Mouse (Mus musculus) MEL (cell line): ENCODE measurements around the gene Slc4a10. TPM values are rescaled to one million over a fixed set of nuclear protein-coding genes. Genes with fewer than 3 reads are reported as not detected.

Experiments
- DNase-seq: peaks from one replicate; pipeline ENCODE4 v3.0.0; 2011; ENCODE audit warnings: low read depth, low spot score
- H3K27ac ChIP-seq: 2 replicates; pipeline ENCODE4 v1.5.1; 2012; ENCODE audit warnings: low read depth, mild to moderate bottlenecking, control low read depth, low read length, moderate library complexity; ENCODE audit not compliant: control insufficient read depth
- H3K27me3 ChIP-seq, 2 experiments: fragments of 150-350 bp in 1 of 2; sonication (generic) in 1 of 2; 2 replicates each; pipeline ENCODE4 v1.6.1; 2012; ENCODE audit warnings: low read length in 2 of 2, mild to moderate bottlenecking in 2 of 2, improper control_type of control experiment in 1 of 2, moderate library complexity in 1 of 2; ENCODE audit not compliant: insufficient read depth in 2 of 2, control insufficient read depth in 1 of 2
- H3K36me3 ChIP-seq, 2 experiments: 2 replicates each; pipeline ENCODE4 v1.6.1; 2012 to 2014; ENCODE audit warnings: low read length in 2 of 2, improper control_type of control experiment in 1 of 2, inconsistent platforms in 1 of 2, mild to moderate bottlenecking in 1 of 2; ENCODE audit not compliant: insufficient read depth in 2 of 2, control insufficient read depth in 1 of 2
- H3K4me1 ChIP-seq, 2 experiments: fragments of 150-350 bp in 1 of 2; sonication (generic) in 1 of 2; 2 replicates each; pipeline ENCODE4 v1.6.1; 2012; ENCODE audit warnings: low read length in 2 of 2, improper control_type of control experiment in 1 of 2, mild to moderate bottlenecking in 1 of 2; ENCODE audit not compliant: insufficient read depth in 2 of 2, control insufficient read depth in 1 of 2
- H3K4me3 ChIP-seq, 2 experiments: fragments of 150-350 bp in 1 of 2; sonication (generic) in 1 of 2; 2 replicates each; pipeline ENCODE4 v1.5.1; 2012; ENCODE audit warnings: low read depth in 2 of 2, low read length in 2 of 2, mild to moderate bottlenecking in 2 of 2, moderate library complexity in 2 of 2, control low read depth in 1 of 2, improper control_type of control experiment in 1 of 2; ENCODE audit not compliant: control insufficient read depth in 1 of 2, insufficient read depth in 1 of 2
- H3K79me2 ChIP-seq: 2 replicates; pipeline ENCODE4 v1.6.1; 2012; ENCODE audit warnings: mild to moderate bottlenecking, low read length, moderate library complexity; ENCODE audit not compliant: control insufficient read depth, poor library complexity, insufficient read depth
- H3K9ac ChIP-seq: 2 replicates; pipeline ENCODE4 v1.6.1; 2012; ENCODE audit warnings: low read depth, mild to moderate bottlenecking, control low read depth, low read length, moderate library complexity; ENCODE audit not compliant: control insufficient read depth, poor library complexity, severe bottlenecking
- H3K9me3 ChIP-seq: fragments of 150-350 bp; sonication (generic); replicated peaks from 2 replicates; pipeline ENCODE4 v1.6.1; 2012; ENCODE audit warnings: mild to moderate bottlenecking, low read length, improper control_type of control experiment, moderate library complexity; ENCODE audit not compliant: insufficient read depth
- BHLHE40 ChIP-seq: IDR thresholded peaks from 2 replicates; pipeline ENCODE4 v1.6.1; 2012; ENCODE audit warnings: low read depth, mild to moderate bottlenecking, inconsistent platforms, low read length, improper control_type of control experiment, borderline replicate concordance
- CHD1 ChIP-seq: IDR thresholded peaks from 2 replicates; pipeline ENCODE4 v1.6.1; 2012; ENCODE audit warnings: low read depth, mild to moderate bottlenecking, inconsistent platforms, low read length, improper control_type of control experiment
- CTCF ChIP-seq, 3 experiments: IDR thresholded peaks in 2 of 3; conservative IDR thresholded peaks in 1 of 3; 2 replicates each; pipeline ENCODE4 v1.5.1; 2011 to 2012; ENCODE audit warnings: low read length in 3 of 3, low read depth in 2 of 3, mild to moderate bottlenecking in 2 of 3, improper control_type of control experiment in 1 of 3, inconsistent platforms in 1 of 3, mixed read lengths in 1 of 3, moderate library complexity in 1 of 3; ENCODE audit not compliant: control insufficient read depth in 1 of 3, insufficient read depth in 1 of 3, poor library complexity in 1 of 3, severe bottlenecking in 1 of 3
- ELF1 ChIP-seq: IDR thresholded peaks from 2 replicates; pipeline ENCODE4 v1.6.1; 2014; ENCODE audit warnings: low read depth, mild to moderate bottlenecking, inconsistent platforms, low read length, improper control_type of control experiment, moderate library complexity
- ETS1 ChIP-seq: IDR thresholded peaks from 2 replicates; pipeline ENCODE4 v1.6.1; 2012; ENCODE audit warnings: low read depth, mild to moderate bottlenecking, inconsistent platforms, low read length, improper control_type of control experiment, moderate library complexity
- GATA1 ChIP-seq: IDR thresholded peaks from 2 replicates; pipeline ENCODE4 v1.6.1; 2011; ENCODE audit warnings: low read depth, low read length, improper control_type of control experiment
- HCFC1 ChIP-seq: IDR thresholded peaks from 2 replicates; pipeline ENCODE4 v1.6.1; 2012; ENCODE audit warnings: low read depth, mild to moderate bottlenecking, inconsistent platforms, low read length, improper control_type of control experiment, moderate library complexity
- JUND ChIP-seq: IDR thresholded peaks from 2 replicates; pipeline ENCODE4 v1.6.1; 2011; ENCODE audit warnings: low read depth, mild to moderate bottlenecking, improper control_type of control experiment, low read length
- KAT2A ChIP-seq: conservative IDR thresholded peaks from 2 replicates; pipeline ENCODE4 v1.6.1; 2012; ENCODE audit warnings: low read depth, low read length, improper control_type of control experiment, inconsistent platforms
- MAFK ChIP-seq: IDR thresholded peaks from 2 replicates; pipeline ENCODE4 v1.6.1; 2011; ENCODE audit warnings: low read depth, mild to moderate bottlenecking, low read length, improper control_type of control experiment, borderline replicate concordance
- MEF2A ChIP-seq: IDR thresholded peaks from 2 replicates; pipeline ENCODE4 v1.6.1; 2014; ENCODE audit warnings: low read depth, mild to moderate bottlenecking, inconsistent platforms, low read length, improper control_type of control experiment; ENCODE audit not compliant: poor library complexity, insufficient replicate concordance, severe bottlenecking; ENCODE audit errors: extremely low read depth
- MXI1 ChIP-seq: IDR thresholded peaks from 2 replicates; pipeline ENCODE4 v1.6.1; 2011; ENCODE audit warnings: mild to moderate bottlenecking, low read depth, low read length, improper control_type of control experiment
- MYB ChIP-seq: IDR thresholded peaks from 2 replicates; pipeline ENCODE4 v1.6.1; 2011; ENCODE audit warnings: mild to moderate bottlenecking, low read depth, low read length, improper control_type of control experiment
- NELFE ChIP-seq: IDR thresholded peaks from 2 replicates; pipeline ENCODE4 v1.6.1; 2011; ENCODE audit warnings: low read depth, low read length, improper control_type of control experiment
- NRF1 ChIP-seq: IDR thresholded peaks from 2 replicates; pipeline ENCODE4 v1.6.1; 2014; ENCODE audit warnings: low read depth, mild to moderate bottlenecking, inconsistent platforms, low read length, improper control_type of control experiment, moderate library complexity; ENCODE audit not compliant: poor library complexity, insufficient read depth, severe bottlenecking
- POLR2AphosphoS2 ChIP-seq: IDR thresholded peaks from 2 replicates; pipeline ENCODE4 v1.6.1; 2011; ENCODE audit warnings: low read length, improper control_type of control experiment
- POLR2AphosphoS5 ChIP-seq: IDR thresholded peaks from 2 replicates; pipeline ENCODE4 v1.6.1; 2012; ENCODE audit warnings: low read depth, borderline replicate concordance, mild to moderate bottlenecking, inconsistent platforms, low read length, moderate library complexity, mixed read lengths
- RAD21 ChIP-seq: IDR thresholded peaks from 2 replicates; pipeline ENCODE4 v1.6.1; 2011; ENCODE audit warnings: mild to moderate bottlenecking, low read depth, low read length, improper control_type of control experiment
- SMC3 ChIP-seq: IDR thresholded peaks from 2 replicates; pipeline ENCODE4 v1.6.1; 2011; ENCODE audit warnings: low read depth, low read length, improper control_type of control experiment
- TBP ChIP-seq: IDR thresholded peaks from 2 replicates; pipeline ENCODE4 v1.8.0; 2011; ENCODE audit warnings: low read depth, low read length, improper control_type of control experiment
- TCF12 ChIP-seq: IDR thresholded peaks from 2 replicates; pipeline ENCODE4 v1.6.1; 2014; ENCODE audit warnings: low read depth, mild to moderate bottlenecking, inconsistent platforms, low read length, improper control_type of control experiment, moderate library complexity
- USF1 ChIP-seq: IDR thresholded peaks from 2 replicates; pipeline ENCODE4 v1.6.1; 2014; ENCODE audit warnings: low read depth, mild to moderate bottlenecking, inconsistent platforms, low read length, improper control_type of control experiment, moderate library complexity
- USF2 ChIP-seq, 2 experiments: IDR thresholded peaks; 2 replicates each; pipeline ENCODE4 v1.6.1; 2011 to 2012; ENCODE audit warnings: improper control_type of control experiment in 2 of 2, low read length in 2 of 2, borderline replicate concordance in 1 of 2, inconsistent platforms in 1 of 2, low read depth in 1 of 2, mild to moderate bottlenecking in 1 of 2; ENCODE audit not compliant: insufficient read depth in 1 of 2
- ZC3H11A ChIP-seq: IDR thresholded peaks from 2 replicates; pipeline ENCODE4 v1.6.1; 2012; ENCODE audit warnings: low read depth, mild to moderate bottlenecking, inconsistent platforms, low read length, improper control_type of control experiment
- polyA plus RNA-seq, 2 experiments: library from polyadenylated mRNA; stranded (reverse) in 1 of 2; unstranded in 1 of 2; fragments of >175 nt in 1 of 2; fragments of >200 nt in 1 of 2; gene quantifications; 2 replicates each; pipeline versions ENCODE4 v1.2.1 to v1.2.4; 2012; ENCODE audit warnings: low replicate concordance in 2 of 2, low read depth in 1 of 2; ENCODE audit not compliant: insufficient read length in 2 of 2, insufficient read depth in 1 of 2, missing spikeins in 1 of 2
- total RNA-seq: library from RNA; depleted of rRNA; stranded (reverse); fragments of 300-350 nt; gene quantifications from 2 replicates; pipeline ENCODE4 v1.2.3, GENCODE M21; 2012

The Slc4a10 gene
- total and polyA plus RNA-seq, 3 experiments = 0.08 TPM; not detected in 2

DNA sequence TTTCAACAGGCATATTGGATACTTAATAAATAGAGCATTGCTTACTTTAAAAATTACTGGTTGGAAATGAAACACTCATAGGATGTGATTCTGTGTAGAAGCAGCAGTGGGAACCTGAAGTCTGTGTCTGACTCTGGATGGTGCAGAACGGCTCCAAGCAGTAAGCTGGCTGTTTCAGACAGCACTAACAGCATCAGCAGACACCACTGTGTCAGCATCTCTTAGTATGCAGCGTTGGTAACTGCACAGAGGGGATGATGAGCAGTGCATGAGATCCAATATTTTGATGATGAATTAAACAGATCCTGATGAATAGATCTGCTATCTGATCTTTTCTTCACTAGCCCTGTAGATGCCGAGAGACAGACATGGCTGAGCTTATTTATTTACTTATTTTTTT lies 101.4 kb downstream of the Slc4a10 start:
- no peaks in the 10 kb centered on the region for H3K36me3 ChIP-seq
- no peak overlapping the region for H3K4me3 ChIP-seq
- DNase-seq = no peak
- no peaks in the 10 kb centered on the region for H3K9me3 ChIP-seq
- no peaks in the 10 kb centered on the region; a peak in 1 of 4 replicates for H3K27me3 ChIP-seq
- TF ChIP-seq NRF1 = no peak
- TF ChIP-seq BHLHE40 = no peak
- no peak for TF ChIP-seq GATA1
- TF ChIP-seq KAT2A = no peak
- TF ChIP-seq ELF1 = no peak
- TF ChIP-seq CTCF (IDR thresholded peaks at IDR 0.05 in 2 of 3, conservative IDR thresholded peaks at IDR 0.05 in 1 of 3; ENCODE audit: control insufficient read depth in 1 of 3, insufficient read depth in 1 of 3, low read depth in 2 of 3, low read length in 3 of 3, poor library complexity in 1 of 3, severe bottlenecking in 1 of 3) = no peak
- TF ChIP-seq TBP = no peak
- no peak for TF ChIP-seq CHD1
- TF ChIP-seq USF1 = no peak
- no peak for TF ChIP-seq MEF2A
- no peak for TF ChIP-seq RAD21
- no peak for TF ChIP-seq USF2 (IDR thresholded peaks at IDR 0.05; ENCODE audit: borderline replicate concordance in 1 of 2, insufficient read depth in 1 of 2, low read depth in 1 of 2, low read length in 2 of 2)
- TF ChIP-seq MYB = no peak
- no peak for TF ChIP-seq MAFK
- H3K27ac ChIP-seq = no peak overlapping the region
- no peaks in the 10 kb centered on the region for H3K79me2 ChIP-seq
- no peak overlapping the region for H3K9ac ChIP-seq
- no peaks in the 10 kb centered on the region for H3K4me1 ChIP-seq

DNA sequence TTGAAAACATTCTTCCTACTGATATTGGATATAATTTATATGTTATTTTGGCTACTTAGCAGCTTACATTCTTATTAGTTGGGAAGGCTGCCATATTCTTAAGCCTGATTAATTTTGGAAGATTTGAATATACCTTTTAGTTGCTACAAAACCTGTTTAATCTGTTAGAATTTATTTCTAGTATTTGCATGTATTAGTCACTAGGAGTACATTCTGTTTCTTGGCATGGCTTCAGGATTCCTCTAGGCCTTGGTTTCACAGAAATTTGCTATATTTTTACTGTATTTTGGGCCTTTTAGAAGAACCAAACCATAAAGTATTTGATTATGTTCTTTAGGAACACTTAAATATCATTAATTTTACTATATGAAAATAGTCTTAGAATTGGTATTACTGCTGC lies 103.2 kb downstream of the Slc4a10 start:
- DNase-seq = no peak
- H3K4me1 ChIP-seq = no peaks in the 10 kb centered on the region
- no peak overlapping the region for H3K4me3 ChIP-seq
- H3K27me3 ChIP-seq = no peaks in the 10 kb centered on the region; a peak in 1 of 4 replicates
- no peak for TF ChIP-seq ELF1
- TF ChIP-seq KAT2A = no peak
- no peak for TF ChIP-seq JUND
- no peak for TF ChIP-seq POLR2AphosphoS2
- TF ChIP-seq GATA1 = no peak
- TF ChIP-seq MXI1 = no peak
- no peak for TF ChIP-seq SMC3
- no peak for TF ChIP-seq USF1
- TF ChIP-seq NELFE = no peak
- no peak for TF ChIP-seq BHLHE40
- TF ChIP-seq TCF12 = no peak
- TF ChIP-seq POLR2AphosphoS5 = no peak
- TF ChIP-seq ZC3H11A = no peak
- no peak for TF ChIP-seq ETS1
- no peak for TF ChIP-seq HCFC1
- TF ChIP-seq USF2 (IDR thresholded peaks at IDR 0.05; ENCODE audit: borderline replicate concordance in 1 of 2, insufficient read depth in 1 of 2, low read depth in 1 of 2, low read length in 2 of 2) = no peak
- TF ChIP-seq MEF2A = no peak
- no peak overlapping the region for H3K9ac ChIP-seq
- no peaks in the 10 kb centered on the region for H3K36me3 ChIP-seq
- no peak overlapping the region for H3K27ac ChIP-seq
- H3K9me3 ChIP-seq = no peaks in the 10 kb centered on the region
- H3K79me2 ChIP-seq = no peaks in the 10 kb centered on the region
